Mouse (Mus musculus): ENCODE results near the gene Adipor2. TPM values are rescaled to one million over a fixed set of nuclear protein-coding genes. Genes with fewer than 3 reads are reported as not detected.
"Not testable (repeated sequence)": the region's sequence is repeated elsewhere in the genome, so short reads cannot be mapped to it uniquely, and the experiment has no call there.

Adipor2 gene
- 10 to 100 TPM; 89.2 to 93.1 TPM for total RNA-seq (2021)
- long read RNA-seq, experiment 1, full-length matches to known transcripts, result 35 of 78 reads
- long read RNA-seq, experiment 1, partial matches to known transcripts, result 4 of 78 reads
- long read RNA-seq, experiment 1, other reads (novel, unspliced or antisense), result 39 of 78 reads
- long read RNA-seq, experiment 2, transcript Adipor2-202 (8 exons, 3,489 nt), result major isoform, 28 of 78 reads
- long read RNA-seq, experiment 2, partial matches to known transcripts, result 5 of 78 reads
- long read RNA-seq, experiment 2, other reads (novel, unspliced or antisense), result 45 of 78 reads

- peak; percentile 76 for DNase-seq (ENCODE audit: low spot score)
Observed at GRCm38 (mm10) chr6:119417354-119417753, at the start of gene Adipor2. Gene Adipor2, minus strand, starts transcription at chr6:119417704.

GRCm38 (mm10) chr6:119466161-119466560 lies 48.7 kb upstream of the Adipor2 start:
- no peak for DNase-seq (ENCODE audit: low spot score)

GRCm38 (mm10) chr6:119460391-119460790 lies 42.9 kb upstream of the Adipor2 start:
- DNase-seq (ENCODE audit: low spot score), result no peak

GRCm38 (mm10) chr6:119459041-119459440 lies 41.5 kb upstream of the Adipor2 start:
- DNase-seq (ENCODE audit: low spot score), result no peak

- no peak for DNase-seq (ENCODE audit: low spot score)
Observed at GRCm38 (mm10) chr6:119458166-119458565, 40.7 kb upstream of the Adipor2 start.

- DNase-seq (ENCODE audit: low spot score), result no peak
Observed at GRCm38 (mm10) chr6:119451981-119452499, 34.5 kb upstream of the Adipor2 start.

- no peak for DNase-seq (ENCODE audit: low spot score)
Observed at GRCm38 (mm10) chr6:119450965-119451943, 33.8 kb upstream of the Adipor2 start.

GRCm38 (mm10) chr6:119449060-119449499 lies 31.6 kb upstream of the Adipor2 start:
- peak; percentile 37 for DNase-seq (ENCODE audit: low spot score)

- peak; percentile 11 for DNase-seq (ENCODE audit: low spot score)
Observed at GRCm38 (mm10) chr6:119448321-119449059, 31.0 kb upstream of the Adipor2 start.

GRCm38 (mm10) chr6:119445671-119446607 lies 28.4 kb upstream of the Adipor2 start:
- DNase-seq (ENCODE audit: low spot score), result peak; percentile 16

- peak; percentile 81 for DNase-seq (ENCODE audit: low spot score)
Observed at GRCm38 (mm10) chr6:119443742-119444645, 26.5 kb upstream of the Adipor2 start.

- not testable (repeated sequence) for DNase-seq (ENCODE audit: low spot score)
Observed at GRCm38 (mm10) chr6:119442729-119443128, 25.2 kb upstream of the Adipor2 start.

- no peak for DNase-seq (ENCODE audit: low spot score)
Observed at GRCm38 (mm10) chr6:119437894-119438761, 20.6 kb upstream of the Adipor2 start.

GRCm38 (mm10) chr6:119434394-119434793 lies 16.9 kb upstream of the Adipor2 start:
- no peak for DNase-seq (ENCODE audit: low spot score)

GRCm38 (mm10) chr6:119431751-119432324 lies 14.3 kb upstream of the Adipor2 start:
- DNase-seq (ENCODE audit: low spot score), result no peak

- peak; percentile 78 for DNase-seq (ENCODE audit: low spot score)
Observed at GRCm38 (mm10) chr6:119430508-119430907, 13.0 kb upstream of the Adipor2 start.

- DNase-seq (ENCODE audit: low spot score), result no peak
Observed at GRCm38 (mm10) chr6:119429311-119429710, 11.8 kb upstream of the Adipor2 start.

GRCm38 (mm10) chr6:119428611-119429010 lies 11.1 kb upstream of the Adipor2 start:
- no peak for DNase-seq (ENCODE audit: low spot score)

All from gastrocnemius, adult 18-20 months (tissue).